In genomic region chr11:83304485-83304884, GRCm38 (mm10) we compare ENCODE assay signal across 12 mouse cellular contexts. TPM values are rescaled to one million over a fixed set of nuclear protein-coding genes. Genes with fewer than 3 reads are reported as not detected.
A peak's percentile ranks its signal among the peaks of the same experiment; 100 is the strongest.
DNase-seq lines count a peak whose midpoint lies in the region; ATAC-seq and TF ChIP-seq lines count a peak whose summit lies in the region.
"Had no signal": no experiment of that assay in that cellular context is flagged by ENCODE, and none has a peak within 500 bp of the region (broad histone marks: within the 10 kb centered on the region; RNA-seq: fewer than 3 reads in every experiment).

No protein-coding gene starts in this region.

- peaks cover 2 to 17% of the 10 kb centered on the region in 2 experiments for H3K4me1 ChIP-seq in heart, embryonic 14.5 days (ENCODE audit: control insufficient read depth in 2 of 2, insufficient read depth in 2 of 2, low read length in 2 of 2)
- H3K4me1 ChIP-seq in megakaryocyte, embryonic 14.5 days, result peaks cover 72% of the 10 kb centered on the region
- H3K4me1 ChIP-seq in intestine, postnatal 0 days (replicated peaks; ENCODE audit: control insufficient read depth, insufficient read depth, low read length), result peaks cover 2% of the 10 kb centered on the region
- H3K4me1 ChIP-seq in neural tube, embryonic 14.5 days (ENCODE audit: control insufficient read depth, insufficient read depth, low read length), result peaks cover 26% of the 10 kb centered on the region
- H3K4me1 ChIP-seq in heart, embryonic 10.5 days, result peaks cover 19% of the 10 kb centered on the region

- no peaks in the 10 kb centered on the region for H3K9me3 ChIP-seq in heart, embryonic 14.5 days (ENCODE audit: control insufficient read depth, low read length)
- no peaks in the 10 kb centered on the region for H3K9me3 ChIP-seq in megakaryocyte, embryonic 14.5 days
- H3K9me3 ChIP-seq in intestine, postnatal 0 days (ENCODE audit: control insufficient read depth), result no peaks in the 10 kb centered on the region
- H3K9me3 ChIP-seq in neural tube, embryonic 14.5 days (ENCODE audit: control insufficient read depth, low read length), result no peaks in the 10 kb centered on the region
- no peaks in the 10 kb centered on the region for H3K9me3 ChIP-seq in heart, embryonic 10.5 days

- no peak overlapping the region for H3K27ac ChIP-seq in heart, embryonic 14.5 days (replicated peaks in 1 of 2; ENCODE audit: control insufficient read depth in 1 of 2, insufficient read depth in 1 of 2, low read depth in 2 of 2, low read length in 2 of 2)
- H3K27ac ChIP-seq in intestine, postnatal 0 days (ENCODE audit: low read depth, low read length), result no peak overlapping the region
- no peak overlapping the region for H3K27ac ChIP-seq in neural tube, embryonic 14.5 days (ENCODE audit: low read depth, low read length)
- no peak overlapping the region for H3K27ac ChIP-seq in heart, embryonic 10.5 days

- no peaks in the 10 kb centered on the region for H3K27me3 ChIP-seq in heart, embryonic 14.5 days (ENCODE audit: control insufficient read depth, insufficient read depth, low read length)
- H3K27me3 ChIP-seq in megakaryocyte, embryonic 14.5 days (replicated peaks), result no peaks in the 10 kb centered on the region
- H3K27me3 ChIP-seq in intestine, postnatal 0 days (replicated peaks; ENCODE audit: control insufficient read depth, insufficient read depth, low read length), result no peaks in the 10 kb centered on the region
- no peaks in the 10 kb centered on the region for H3K27me3 ChIP-seq in neural tube, embryonic 14.5 days (ENCODE audit: control insufficient read depth, insufficient read depth, low read length)
- H3K27me3 ChIP-seq in heart, embryonic 10.5 days (ENCODE audit: insufficient read depth, poor library complexity, severe bottlenecking), result no peaks in the 10 kb centered on the region

- WGBS in heart, embryonic 14.5 days, result 86% methylated on average over 2 of the region's 2 CpGs
- 83% methylated on average over 2 of the region's 2 CpGs for WGBS in intestine, postnatal 0 days
- WGBS in neural tube, embryonic 14.5 days, result 86% methylated on average over 2 of the region's 2 CpGs
- 93% methylated on average over 2 of the region's 2 CpGs for WGBS in heart, embryonic 10.5 days

- ATAC-seq in heart, embryonic 14.5 days (ENCODE audit: insufficient number of reproducible peaks, insufficient read depth, low FRiP score, low read depth), result no peak
- ATAC-seq in megakaryocyte, adult 5-6 weeks (ENCODE audit: poor library complexity, severe bottlenecking), result no peak
- no peak for ATAC-seq in intestine, postnatal 0 days
- ATAC-seq in neural tube, embryonic 14.5 days (ENCODE audit: low read depth), result no peak

- peaks cover 15% of the 10 kb centered on the region for H3K36me3 ChIP-seq in heart, embryonic 14.5 days (ENCODE audit: control insufficient read depth, insufficient read depth, low read length)
- H3K36me3 ChIP-seq in megakaryocyte, embryonic 14.5 days (replicated peaks; ENCODE audit: low read length), result peaks cover 30% of the 10 kb centered on the region
- 0 out of 2 replicates have a peak, but pooled peaks cover 12% of the 10 kb centered on the region for H3K36me3 ChIP-seq in intestine, postnatal 0 days (ENCODE audit: control insufficient read depth, insufficient read depth)
- 0 out of 2 replicates have a peak, but pooled peaks cover 4% of the 10 kb centered on the region for H3K36me3 ChIP-seq in neural tube, embryonic 14.5 days (ENCODE audit: control insufficient read depth, insufficient read depth, low read length)
- H3K36me3 ChIP-seq in heart, embryonic 10.5 days, result peaks cover 18% of the 10 kb centered on the region

- no peak for DNase-seq in heart, adult 9 months (ENCODE audit: low spot score in 2 of 2)
- DNase-seq in urinary bladder, postnatal 14 days (ENCODE audit: low spot score), result no peak
- DNase-seq in heart, embryonic 10.5 days (ENCODE audit: low spot score), result no peak
- DNase-seq: cerebellum, postnatal 36 days; heart, postnatal 10 days; layer of hippocampus, adult 9-11 months had no signal

- no peak overlapping the region for H3K4me3 ChIP-seq in heart, embryonic 14.5 days (ENCODE audit: control insufficient read depth in 1 of 2, insufficient read depth in 1 of 2, low read depth in 1 of 2, low read length in 2 of 2)
- H3K4me3 ChIP-seq in megakaryocyte, embryonic 14.5 days (replicated peaks), result peak overlapping the region; percentile 69
- no peak overlapping the region for H3K4me3 ChIP-seq in intestine, postnatal 0 days (ENCODE audit: low read depth, low read length)
- H3K4me3 ChIP-seq in neural tube, embryonic 14.5 days (ENCODE audit: low read depth, low read length), result no peak overlapping the region
- no peak overlapping the region for H3K4me3 ChIP-seq in heart, embryonic 10.5 days

- no peak overlapping the region for H3K9ac ChIP-seq in heart, embryonic 14.5 days (ENCODE audit: low read length)
- H3K9ac ChIP-seq in intestine, postnatal 0 days (ENCODE audit: low read depth, low read length), result no peak overlapping the region
- no peak overlapping the region for H3K9ac ChIP-seq in neural tube, embryonic 14.5 days (replicated peaks; ENCODE audit: low read depth, low read length)

- TF ChIP-seq CTCF in intestine, postnatal 0 days (IDR thresholded peaks at IDR 0.05; ENCODE audit: low read depth), result no peak

- H3K4me2 ChIP-seq in heart, embryonic 14.5 days (ENCODE audit: low read length), result peak overlapping the region; percentile 88; the same call in 1 of the 2 replicates
- peak overlapping the region; percentile 63; the same call in 1 of the 2 replicates for H3K4me2 ChIP-seq in intestine, postnatal 0 days (replicated peaks; ENCODE audit: low read depth)
- peak overlapping the region; percentile 80 for H3K4me2 ChIP-seq in neural tube, embryonic 14.5 days (ENCODE audit: low read depth, low read length)

RNA-seq across cellular contexts. Expression of gene Pex12, which starts 2.1 kb away (rescaled TPM):
- 9.0 and 9.2 TPM in 2 replicates for polyA plus RNA-seq in heart, embryonic 14.5 days (2014; fragmentation: Nextera tagmentation; extraction: Ambion mirVana)
- polyA plus RNA-seq in megakaryocyte, embryonic 14.5 days (2012; ENCODE audit: insufficient read depth, low replicate concordance), result 2.2 and 9.8 TPM in 2 replicates
- total RNA-seq in megakaryocyte, adult 5-6 weeks (2015), result 6.2 and 7.1 TPM in 2 replicates
- total RNA-seq in megakaryocyte, adult 5-6 weeks (2017), result 4.3 and 8.0 TPM in 2 replicates
- polyA plus RNA-seq in intestine, postnatal 0 days (2015; fragmentation: Nextera tagmentation; extraction: Ambion mirVana), result 8.6 and 9.3 TPM in 2 replicates
- 16.3 and 16.8 TPM in 2 replicates for polyA plus RNA-seq in neural tube, embryonic 14.5 days (2014; fragmentation: Nextera tagmentation; extraction: Ambion mirVana)
- 9.6 and 11.9 TPM in 2 replicates for polyA plus RNA-seq in heart, embryonic 10.5 days (2016; fragmentation: Nextera tagmentation; extraction: Ambion mirVana)

RNA-seq across cellular contexts. Expression of gene Ap2b1, which starts 5.7 kb away (rescaled TPM):
- 44.6 and 46.5 TPM in 2 replicates for polyA plus RNA-seq in heart, embryonic 14.5 days (2014; fragmentation: Nextera tagmentation; extraction: Ambion mirVana)
- polyA plus RNA-seq in megakaryocyte, embryonic 14.5 days (2012; ENCODE audit: insufficient read depth, low replicate concordance), result 3.7 and 13.6 TPM in 2 replicates
- total RNA-seq in megakaryocyte, adult 5-6 weeks (2015), result 53.7 and 58.1 TPM in 2 replicates
- total RNA-seq in megakaryocyte, adult 5-6 weeks (2017), result 52.4 and 59.6 TPM in 2 replicates
- polyA plus RNA-seq in intestine, postnatal 0 days (2015; fragmentation: Nextera tagmentation; extraction: Ambion mirVana), result 20.4 and 20.7 TPM in 2 replicates
- 155 and 160 TPM in 2 replicates for polyA plus RNA-seq in neural tube, embryonic 14.5 days (2014; fragmentation: Nextera tagmentation; extraction: Ambion mirVana)
- polyA plus RNA-seq in heart, embryonic 10.5 days (2016; fragmentation: Nextera tagmentation; extraction: Ambion mirVana), result 48.2 and 55.0 TPM in 2 replicates

RNA-seq across cellular contexts. Expression of gene Slfn14, which starts 18.0 kb away (rescaled TPM):
- 0.15 and 0.32 TPM in 2 replicates for polyA plus RNA-seq in heart, embryonic 14.5 days (2014; fragmentation: Nextera tagmentation; extraction: Ambion mirVana)
- 1.4 TPM in 1 of 2 replicates, not detected in the other for polyA plus RNA-seq in megakaryocyte, embryonic 14.5 days (2012; ENCODE audit: insufficient read depth, low replicate concordance)
- total RNA-seq in megakaryocyte, adult 5-6 weeks (2015), result not detected in 2 replicates
- 0.16 TPM in 1 of 2 replicates, not detected in the other for total RNA-seq in megakaryocyte, adult 5-6 weeks (2017)
- polyA plus RNA-seq in intestine, postnatal 0 days (2015; fragmentation: Nextera tagmentation; extraction: Ambion mirVana), result not detected in 2 replicates
- 0.16 TPM in 1 of 2 replicates, not detected in the other for polyA plus RNA-seq in neural tube, embryonic 14.5 days (2014; fragmentation: Nextera tagmentation; extraction: Ambion mirVana)
- 0.58 and 0.79 TPM in 2 replicates for polyA plus RNA-seq in heart, embryonic 10.5 days (2016; fragmentation: Nextera tagmentation; extraction: Ambion mirVana)
- polyA plus RNA-seq: frontal cortex, adult 2 months had no signal
